Mouse (Mus musculus): Measurements from ENCODE around the gene Angel1.

Gene Angel1

DNA sequence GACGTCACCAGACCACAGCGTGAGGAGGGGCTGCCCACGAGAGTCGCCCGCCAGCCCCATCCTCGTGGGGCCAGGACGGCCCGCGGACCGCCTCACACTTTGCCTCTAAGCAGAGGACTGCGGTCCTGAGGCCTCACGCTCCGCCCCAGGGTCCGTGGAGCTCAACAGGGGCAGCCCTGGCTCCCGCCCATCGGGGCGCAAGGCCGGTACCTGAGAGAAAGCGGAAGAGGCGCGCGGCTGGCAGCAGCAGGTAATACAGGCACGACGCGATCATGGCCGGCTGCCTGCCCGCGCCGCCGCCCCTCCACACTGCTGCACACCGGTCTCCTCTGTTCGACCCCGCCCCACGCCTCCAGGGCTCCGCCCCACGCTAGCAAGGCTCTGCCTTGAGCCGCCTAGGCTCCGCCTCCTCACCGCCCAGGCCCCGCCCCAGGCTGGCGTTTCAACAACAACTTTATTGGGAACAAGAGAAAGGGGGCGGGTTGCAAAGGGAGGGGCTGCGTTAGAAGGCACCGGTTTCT, at the start of gene Angel1:
TSS of gene Angel1 (minus strand) at position 341 of the 521 bp plus-strand sequence.
- peak; percentile 98 for DNase-seq (ENCODE audit: low read depth, low spot score)

- peak; percentile 25 for DNase-seq (ENCODE audit: low read depth, low spot score)
These were observed 49.5 kb upstream of the Angel1 start for GRCm38 (mm10) chr12:86775561-86776280.

GRCm38 (mm10) chr12:86772551-86772950, 46.3 kb upstream of the Angel1 start:
- DNase-seq (ENCODE audit: low read depth, low spot score) = no peak

DNA sequence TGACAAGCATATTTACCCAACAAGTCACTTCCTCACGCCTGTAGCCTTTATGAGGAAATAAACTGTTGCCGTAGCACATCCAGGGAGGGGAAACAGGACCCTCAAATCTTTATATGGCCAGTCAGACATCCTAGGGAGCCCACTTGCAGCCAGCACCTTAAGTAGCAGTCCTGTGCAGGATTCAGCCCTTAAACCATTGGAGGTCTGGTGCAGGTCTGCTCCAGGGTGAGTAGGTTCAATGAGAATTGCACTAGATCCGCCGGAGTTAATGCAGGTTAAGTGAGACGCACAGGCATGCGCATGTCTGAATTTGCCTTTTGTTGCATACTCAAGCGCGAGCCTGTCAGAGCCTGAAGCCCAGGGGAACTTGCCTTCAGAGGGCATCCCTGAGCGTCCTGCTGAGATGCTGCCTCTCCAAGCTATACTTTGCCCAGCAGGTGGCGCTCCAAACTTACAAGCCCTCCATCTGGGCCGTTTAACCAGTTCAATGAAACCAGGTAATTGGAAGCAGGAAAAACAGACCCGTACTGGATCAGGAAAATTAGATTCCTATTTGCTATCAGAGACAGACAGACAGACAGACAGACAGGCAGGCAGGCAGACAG, 45.7 kb upstream of the Angel1 start:
- peak; percentile 97 for DNase-seq (ENCODE audit: low read depth, low spot score)

DNA sequence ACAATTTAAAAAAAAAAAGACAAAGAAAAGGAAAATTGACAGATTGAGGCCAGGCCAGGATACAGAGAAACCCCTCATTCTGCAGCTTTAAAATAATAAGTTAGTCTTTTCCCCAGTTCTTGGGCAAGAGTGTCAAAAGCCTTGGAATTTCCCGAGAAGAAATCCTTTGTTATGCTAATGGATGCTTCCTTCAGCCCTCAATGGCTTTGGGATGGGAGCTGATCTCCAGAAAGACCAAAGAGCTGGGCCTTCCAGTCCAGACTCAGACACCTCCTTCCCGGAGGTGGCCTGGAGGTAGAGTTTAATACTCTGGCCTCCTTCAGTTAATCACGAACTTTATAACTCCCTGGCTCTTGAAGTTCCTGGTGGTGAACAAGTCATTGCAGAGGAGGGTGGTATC, 44.7 kb upstream of the Angel1 start:
- DNase-seq (ENCODE audit: low read depth, low spot score) = no peak

GRCm38 (mm10) chr12:86770261-86770670, 44.0 kb upstream of the Angel1 start:
- peak; percentile 74 for DNase-seq (ENCODE audit: low read depth, low spot score)

GRCm38 (mm10) chr12:86769819-86770218, 43.6 kb upstream of the Angel1 start:
- DNase-seq (ENCODE audit: low read depth, low spot score) = no peak

DNA sequence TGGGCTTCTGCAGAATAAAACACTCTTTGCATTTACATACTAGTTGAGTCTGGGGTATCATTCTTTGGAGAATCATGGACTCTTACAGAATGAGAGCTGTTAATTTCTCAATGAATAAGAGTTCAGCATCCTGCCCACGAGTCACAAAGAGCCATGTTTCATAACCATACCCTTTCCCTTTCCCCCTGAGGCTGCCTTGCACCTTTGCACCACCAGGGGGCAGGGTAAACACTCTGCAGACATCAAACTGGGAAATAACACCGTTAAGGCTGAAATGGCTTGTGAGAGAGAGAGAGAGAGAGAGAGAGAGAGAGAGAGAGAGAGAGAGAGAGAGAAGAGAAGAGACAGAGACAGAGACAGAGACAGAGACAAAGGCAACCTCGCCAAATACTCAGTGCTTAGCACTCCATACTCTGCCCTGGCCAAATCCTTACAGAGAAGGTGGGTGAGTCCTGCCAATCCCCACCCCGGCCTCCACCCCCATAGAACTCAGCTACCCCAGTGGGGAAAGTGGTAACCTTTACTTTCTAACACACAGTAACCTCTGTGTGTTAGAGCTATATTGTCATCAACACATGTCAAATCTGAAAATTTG, 42.8 kb upstream of the Angel1 start:
- peak; percentile 90 for DNase-seq (ENCODE audit: low read depth, low spot score)

DNA sequence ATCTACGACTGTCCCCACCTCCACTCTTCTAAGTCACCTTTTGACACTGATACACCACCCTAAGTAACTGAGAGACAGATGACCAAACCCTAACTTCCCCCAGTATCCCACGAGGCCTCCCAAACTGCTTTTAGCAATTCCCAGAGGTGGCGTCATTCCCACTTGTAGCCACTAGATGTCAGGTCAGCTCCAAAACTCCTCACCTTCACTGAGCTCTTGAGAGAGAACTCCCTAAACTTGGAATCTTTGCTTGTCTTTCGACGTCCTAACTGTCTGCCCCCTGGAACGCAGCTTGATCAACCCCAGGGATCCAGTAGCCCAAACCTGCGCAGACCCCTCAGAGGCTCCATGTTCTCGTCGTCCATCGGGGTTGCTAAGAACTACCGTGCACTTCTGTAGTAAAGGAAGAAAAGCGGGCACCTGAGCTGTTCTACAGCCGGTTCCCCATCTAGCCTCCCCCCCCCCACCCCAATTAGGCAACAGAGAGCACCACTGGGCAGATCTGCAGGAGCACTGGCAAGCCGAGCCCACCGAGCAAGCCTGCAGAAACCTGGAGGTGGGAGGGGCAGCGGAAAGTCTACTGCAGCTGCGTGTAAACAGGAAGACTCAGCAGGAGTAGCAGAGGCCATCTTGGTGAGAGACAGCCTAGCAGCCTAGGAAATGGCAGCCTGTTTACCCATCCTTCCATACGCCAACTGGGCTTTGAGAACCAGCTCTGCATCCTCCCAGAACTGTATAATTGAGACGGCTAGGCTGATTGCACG, 41.8 kb upstream of the Angel1 start:
- DNase-seq (ENCODE audit: low read depth, low spot score) = peak; percentile 89

- no peak for DNase-seq (ENCODE audit: low read depth, low spot score)
These were observed 40.2 kb upstream of the Angel1 start for GRCm38 (mm10) chr12:86766467-86766866.

- peak; percentile 32 for DNase-seq (ENCODE audit: low read depth, low spot score)
These were observed 37.8 kb upstream of the Angel1 start for GRCm38 (mm10) chr12:86764060-86764459.

DNA sequence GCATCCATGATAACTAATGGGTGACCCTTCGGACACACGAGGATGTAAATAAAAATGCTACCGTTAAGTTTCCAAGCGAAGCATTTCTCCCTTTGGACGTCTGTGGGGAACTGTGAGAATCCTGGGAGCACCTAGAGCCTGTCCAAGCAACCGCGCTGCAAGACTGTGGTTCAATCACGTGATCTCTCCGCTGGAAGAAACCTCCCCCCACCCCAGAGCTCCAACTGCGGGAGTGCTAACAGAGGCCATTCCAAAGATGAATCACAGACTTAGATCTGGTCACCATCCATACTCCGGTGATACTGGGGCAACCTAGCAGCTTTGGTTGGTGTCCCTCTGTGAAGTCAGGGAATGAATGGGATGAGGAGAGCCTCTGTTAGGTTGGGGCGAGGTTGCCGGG, 34.8 kb upstream of the Angel1 start:
- no peak for DNase-seq (ENCODE audit: low read depth, low spot score)

- no peak for DNase-seq (ENCODE audit: low read depth, low spot score)
These were observed 8.1 kb upstream of the Angel1 start, which contains the start of gene Lrrc74a for GRCm38 (mm10) chr12:86734319-86734810. Lrrc74a (plus strand) TSS chr12:86734369.

GRCm38 (mm10) chr12:86725706-86726105, 554 bp downstream of the Angel1 start:
- DNase-seq (ENCODE audit: low read depth, low spot score) = peak; percentile 81

DNA sequence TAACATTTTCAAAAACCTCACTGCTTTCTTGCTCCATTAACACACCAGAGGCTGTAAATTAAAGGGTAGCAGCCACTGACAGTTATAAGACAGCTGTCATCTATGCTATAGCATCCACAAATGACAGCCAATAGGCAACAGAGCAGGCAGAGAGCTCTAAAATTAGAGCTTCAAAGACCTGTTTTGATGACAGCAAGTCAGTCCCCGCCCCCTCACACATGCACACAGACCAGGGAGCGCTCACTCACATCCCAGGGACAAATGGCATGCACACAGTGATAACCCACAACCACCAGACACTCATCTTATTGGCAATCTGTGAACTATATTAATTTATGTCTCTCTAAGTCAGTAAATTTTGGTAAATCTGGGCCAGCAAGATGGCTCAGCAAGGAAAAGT, 2.0 kb downstream of the Angel1 start:
- DNase-seq (ENCODE audit: low read depth, low spot score) = peak; percentile 48

DNA sequence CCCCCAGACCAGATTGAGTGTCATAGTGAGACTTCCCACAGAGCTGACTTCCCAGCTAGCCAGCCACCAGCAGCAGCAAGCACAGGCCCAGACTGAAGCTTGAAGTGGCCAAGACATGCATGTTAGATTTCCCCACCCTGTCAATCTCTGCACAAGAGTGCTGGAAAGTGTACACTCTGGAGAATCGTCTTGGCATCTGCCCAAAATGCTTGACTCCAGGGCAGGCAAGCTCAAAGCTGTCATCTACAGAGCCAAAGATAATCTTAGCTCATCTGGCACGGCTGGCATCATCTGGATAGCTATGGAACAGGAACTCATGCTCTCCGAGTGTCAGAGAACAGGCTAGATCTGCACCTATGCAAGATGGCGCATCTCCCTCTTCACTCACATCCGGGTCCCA, 4.8 kb downstream of the Angel1 start:
- DNase-seq (ENCODE audit: low read depth, low spot score) = peak; percentile 24

- peak; percentile 86 for DNase-seq (ENCODE audit: low read depth, low spot score)
These were observed 6.2 kb downstream of the Angel1 start for GRCm38 (mm10) chr12:86719961-86720639.

GRCm38 (mm10) chr12:86716962-86717361, 9.3 kb downstream of the Angel1 start:
- DNase-seq (ENCODE audit: low read depth, low spot score) = no peak

DNA sequence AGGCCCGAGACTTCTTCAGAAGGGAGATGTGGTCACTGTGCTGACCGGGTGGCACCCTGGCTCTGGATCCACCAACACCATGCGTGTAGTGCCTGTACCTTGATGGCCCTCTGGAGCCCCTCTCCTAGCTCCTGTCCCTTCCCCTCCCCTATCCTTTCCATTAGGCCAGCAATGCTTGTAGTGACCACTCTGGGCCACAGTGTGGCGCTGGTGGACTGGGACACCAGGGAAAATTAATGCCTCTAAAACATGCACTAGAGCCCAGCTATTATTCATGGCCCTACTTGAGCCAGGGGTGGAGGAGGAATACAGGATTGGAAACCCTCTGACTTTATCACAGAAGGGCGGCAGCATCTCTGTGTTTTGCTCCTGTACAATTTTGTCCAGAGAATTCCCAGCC, 10.9 kb downstream of the Angel1 start:
- DNase-seq (ENCODE audit: low read depth, low spot score) = peak; percentile 74

DNA sequence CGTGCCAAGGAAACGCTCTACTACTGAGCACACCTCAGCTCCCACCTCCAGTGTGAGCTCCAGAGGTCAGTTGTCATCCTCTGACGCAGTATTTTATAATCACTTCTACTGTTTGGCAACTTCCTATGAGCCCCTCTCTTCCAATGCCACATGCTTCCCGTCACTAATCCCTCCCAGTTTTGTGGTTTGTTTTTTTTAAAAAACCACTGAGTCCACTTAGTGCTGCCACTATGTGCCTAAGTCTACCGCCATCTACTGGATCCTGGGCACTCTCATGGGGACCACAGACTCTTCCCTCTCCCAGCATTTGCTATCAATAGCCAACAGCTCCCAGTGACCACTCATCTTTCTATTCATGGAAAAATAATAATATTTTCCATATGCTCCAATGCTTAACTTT, 12.2 kb downstream of the Angel1 start:
- no peak for DNase-seq (ENCODE audit: low read depth, low spot score)

GRCm38 (mm10) chr12:86705843-86706242, 20.4 kb downstream of the Angel1 start:
- DNase-seq (ENCODE audit: low read depth, low spot score) = no peak
